Mouse (Mus musculus) hindbrain, embryonic 16.5 days (tissue): ENCODE results near the gene Fam193a. TPM values are rescaled to one million over a fixed set of nuclear protein-coding genes. Genes with fewer than 3 reads are reported as not detected.

Experiments used
- ATAC-seq: fragments of 200-750 bp; cut with Nextera tagmentation; 2 replicates; pipeline ENCODE4 v1.8.0; 2017; ENCODE audit warnings: moderate TSS enrichment, moderate library complexity
- H3K27ac ChIP-seq: fragments of 300-500 bp; sonication (generic); 2 replicates; pipeline ENCODE4 v1.5.1; 2014; ENCODE audit warnings: low read depth, mild to moderate bottlenecking, control low read depth, low read length, moderate library complexity
- H3K27me3 ChIP-seq: fragments of 300-500 bp; sonication (generic); replicated peaks from 2 replicates; pipeline ENCODE4 v1.6.1; 2014; ENCODE audit warnings: low read length; ENCODE audit not compliant: control insufficient read depth, insufficient read depth
- H3K36me3 ChIP-seq: fragments of 300-500 bp; sonication (generic); 2 replicates; pipeline ENCODE4 v1.6.1; 2014; ENCODE audit warnings: mild to moderate bottlenecking, low read length, moderate library complexity, mixed read lengths; ENCODE audit not compliant: control insufficient read depth, insufficient read depth
- H3K4me1 ChIP-seq: fragments of 300-500 bp; sonication (generic); 2 replicates; pipeline ENCODE4 v1.6.1; 2014; ENCODE audit warnings: low read depth, low read length; ENCODE audit not compliant: control insufficient read depth, insufficient read depth
- H3K4me2 ChIP-seq: fragments of 300-500 bp; sonication (generic); 2 replicates; pipeline ENCODE4 v1.6.1; 2014; ENCODE audit warnings: mild to moderate bottlenecking, low read length, control low read depth, moderate library complexity
- H3K4me3 ChIP-seq: fragments of 300-500 bp; sonication (generic); 2 replicates; pipeline ENCODE4 v1.5.1; 2014; ENCODE audit warnings: mild to moderate bottlenecking, low read length, control low read depth, moderate library complexity
- H3K9ac ChIP-seq: fragments of 300-500 bp; sonication (generic); 2 replicates; pipeline ENCODE4 v1.6.1; 2014; ENCODE audit warnings: low read depth, mild to moderate bottlenecking, control low read depth, low read length, moderate library complexity
- H3K9me3 ChIP-seq: fragments of 300-500 bp; sonication (generic); 2 replicates; pipeline ENCODE4 v1.6.1; 2014; ENCODE audit warnings: mild to moderate bottlenecking, low read length, moderate library complexity; ENCODE audit not compliant: control insufficient read depth
- WGBS: fragments of 180-500 bp; shearing (Covaris S2); extraction: QIAGEN DNeasy Blood & Tissue Kit; methylation state at CpG from one replicate; pipeline ENCODE4 v1.1.7; 2014; 5-methylcytosine and 5-hydroxymethylcytosine counted together
- polyA plus RNA-seq: library from polyadenylated mRNA; unstranded; fragments of >200 nt; fragmentation: Nextera tagmentation; extraction: Ambion mirVana; gene quantifications from 2 replicates; pipeline ENCODE4 v1.2.1, GENCODE M21; 2015

Fam193a gene
- polyA plus RNA-seq, 1 experiment from 2014 or later, result 14.8 TPM

DNA sequence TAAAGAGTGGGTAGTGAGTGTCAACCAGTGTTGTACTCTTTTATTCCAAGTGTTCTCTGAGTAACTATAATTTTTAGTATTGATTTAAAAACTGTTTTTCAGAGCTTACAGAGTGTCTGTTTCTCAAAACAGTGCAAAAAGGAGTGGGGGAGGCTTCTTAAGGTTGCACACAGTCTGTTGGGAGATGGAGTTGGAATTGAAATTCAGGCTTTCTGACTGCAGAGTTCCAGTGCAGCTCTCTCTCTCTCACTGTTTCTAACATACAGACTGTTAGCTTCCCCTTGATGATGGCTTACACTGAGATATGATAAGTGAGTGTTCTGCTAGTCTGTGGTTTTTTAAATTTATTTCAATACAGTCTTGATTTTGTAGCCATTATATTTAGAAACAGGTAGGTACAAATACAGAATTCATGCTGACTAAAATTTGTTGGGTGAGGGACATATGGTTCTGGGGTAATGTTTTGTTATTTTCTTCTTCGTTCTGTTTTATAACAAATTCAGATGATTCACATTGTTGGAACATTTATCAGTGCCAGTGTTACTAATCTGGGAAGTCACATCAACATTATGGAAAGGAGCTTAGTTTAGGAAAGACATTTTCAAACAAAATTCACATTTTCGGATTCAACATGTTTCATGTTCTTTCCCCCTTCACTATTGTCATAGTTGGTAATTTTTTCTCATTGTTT lies 26.3 kb downstream of the Fam193a start:
- no peaks in the 10 kb centered on the region for H3K27me3 ChIP-seq
- no peaks in the 10 kb centered on the region for H3K36me3 ChIP-seq
- ATAC-seq, result no peak
- no peak overlapping the region for H3K27ac ChIP-seq
- H3K4me2 ChIP-seq, result no peak overlapping the region
- WGBS, result 93% methylated on average over 2 of the region's 2 CpGs
- H3K9me3 ChIP-seq, result no peaks in the 10 kb centered on the region
- H3K4me3 ChIP-seq, result no peak overlapping the region
- H3K4me1 ChIP-seq, result no peaks in the 10 kb centered on the region; the same call in 1 of the 2 replicates
- no peak overlapping the region for H3K9ac ChIP-seq

DNA sequence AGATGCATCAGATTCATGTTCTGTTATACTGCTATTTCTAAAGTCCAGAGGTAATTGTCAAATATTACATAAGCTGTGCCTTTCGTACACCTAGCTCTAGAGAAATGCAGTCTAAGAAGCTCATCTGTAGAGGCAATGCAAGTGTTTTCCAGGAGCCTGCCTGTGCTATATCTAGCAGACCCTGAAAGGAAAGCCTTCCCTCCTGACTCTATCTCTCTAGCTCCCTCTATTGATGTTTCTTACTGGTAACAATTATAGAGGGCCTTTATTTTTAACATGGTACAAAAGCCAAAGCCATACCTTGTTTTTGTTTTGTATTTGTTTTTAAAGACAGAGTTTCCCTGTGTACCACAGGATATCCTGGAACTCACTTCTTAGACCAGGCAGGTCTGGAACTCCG lies 28.1 kb downstream of the Fam193a start:
- H3K27ac ChIP-seq, result no peak overlapping the region
- H3K27me3 ChIP-seq, result no peaks in the 10 kb centered on the region
- H3K4me1 ChIP-seq, result no peaks in the 10 kb centered on the region; the same call in 1 of the 2 replicates
- H3K9ac ChIP-seq, result no peak overlapping the region
- H3K9me3 ChIP-seq, result no peaks in the 10 kb centered on the region
- WGBS, result 97% methylated on average over 2 of the region's 2 CpGs
- ATAC-seq, result no peak
- no peak overlapping the region for H3K4me2 ChIP-seq
- H3K4me3 ChIP-seq, result no peak overlapping the region
- H3K36me3 ChIP-seq, result no peaks in the 10 kb centered on the region

DNA sequence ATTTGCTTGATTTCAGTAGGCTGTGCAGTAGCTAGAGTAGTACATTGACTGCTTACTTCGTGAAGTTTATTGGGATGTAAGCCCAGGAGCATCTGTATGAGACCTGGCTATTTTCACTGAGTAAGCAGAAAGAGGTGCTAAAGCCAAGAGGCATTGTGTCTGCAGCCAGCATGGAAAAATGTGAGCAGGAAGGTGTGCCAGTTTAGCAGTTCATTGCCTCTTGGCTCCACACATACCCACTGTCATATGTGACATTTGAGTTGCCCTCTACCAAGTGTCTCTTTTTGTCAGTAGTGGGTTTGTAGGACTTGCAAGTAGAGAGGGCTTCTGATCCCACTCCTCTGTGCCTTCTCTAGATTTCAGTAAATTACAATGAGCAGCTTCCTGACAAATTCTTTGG lies 28.6 kb downstream of the Fam193a start:
- Histone ChIP-seq H3K27ac (no peak overlapping the region), H3K9me3 (no peaks in the 10 kb centered on the region), H3K27me3 (no peaks in the 10 kb centered on the region), H3K4me3 (no peak overlapping the region), H3K4me1 (no peaks in the 10 kb centered on the region; the same call in 1 of the 2 replicates), H3K9ac (no peak overlapping the region), H3K4me2 (no peak overlapping the region), H3K36me3 (no peaks in the 10 kb centered on the region)
- WGBS, result 82% methylated on average over 1 of the region's 1 CpGs
- ATAC-seq, result no peak

DNA sequence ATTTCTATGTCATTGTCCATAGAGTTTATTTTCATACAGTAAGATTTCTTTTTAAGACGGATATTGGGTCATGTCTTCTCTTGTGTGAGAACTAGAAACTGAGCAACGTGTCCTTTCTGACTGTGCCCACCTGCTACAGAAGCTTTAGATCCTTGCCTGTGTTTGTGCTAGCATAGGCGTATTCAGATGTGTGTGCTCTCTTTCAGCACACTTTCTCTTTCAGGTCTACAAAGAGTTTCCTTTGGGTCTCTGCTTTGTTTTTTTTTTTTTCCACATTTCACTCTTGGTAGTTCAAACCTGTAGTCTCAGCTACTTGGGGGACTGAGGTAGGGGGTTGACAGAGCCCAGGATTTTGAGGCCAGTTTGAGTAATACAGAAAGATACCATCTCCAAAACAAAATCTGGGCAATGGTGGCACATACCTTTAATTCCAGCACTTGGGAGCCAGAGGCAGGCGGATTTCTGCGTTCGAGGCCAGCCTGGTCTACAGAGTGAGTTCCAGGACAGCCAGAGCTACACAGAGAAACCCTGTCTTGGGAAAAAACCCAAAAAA lies 37.7 kb downstream of the Fam193a start:
- ATAC-seq, result no peak
- 91% methylated on average over 6 of the region's 6 CpGs for WGBS
- Histone ChIP-seq H3K27me3 (no peaks in the 10 kb centered on the region), H3K4me3 (no peak overlapping the region), H3K9ac (no peak overlapping the region), H3K36me3 (no peaks in the 10 kb centered on the region; the same call in 1 of the 2 replicates), H3K4me2 (no peak overlapping the region), H3K4me1 (no peaks in the 10 kb centered on the region; the same call in 1 of the 2 replicates), H3K9me3 (no peaks in the 10 kb centered on the region), H3K27ac (no peak overlapping the region)

DNA sequence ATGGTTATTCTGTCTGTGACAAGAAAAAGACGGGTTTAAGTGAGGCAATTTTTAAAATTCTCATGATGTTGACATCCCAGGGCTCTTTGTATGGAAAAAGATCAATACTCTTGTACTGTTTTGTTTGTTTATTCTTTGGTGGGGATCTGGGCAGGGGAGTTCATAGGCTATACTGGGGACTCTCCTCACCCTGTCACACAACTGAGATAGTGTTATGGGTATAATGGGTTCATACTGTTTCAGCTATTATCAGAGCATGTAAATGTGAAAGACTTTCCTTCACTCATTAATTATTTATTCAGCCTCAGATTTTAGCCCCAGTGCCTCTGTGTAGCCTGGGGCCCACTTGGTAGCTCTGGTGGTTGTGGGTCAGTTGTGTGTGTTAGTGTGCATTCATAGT lies 39.3 kb downstream of the Fam193a start:
- no peaks in the 10 kb centered on the region; the same call in 1 of the 2 replicates for H3K36me3 ChIP-seq
- no peak overlapping the region for H3K4me2 ChIP-seq
- 78% methylated on average over 1 of the region's 1 CpGs for WGBS
- no peaks in the 10 kb centered on the region; the same call in 1 of the 2 replicates for H3K4me1 ChIP-seq
- no peaks in the 10 kb centered on the region for H3K9me3 ChIP-seq
- no peaks in the 10 kb centered on the region for H3K27me3 ChIP-seq
- H3K4me3 ChIP-seq, result no peak overlapping the region
- ATAC-seq, result no peak
- H3K9ac ChIP-seq, result no peak overlapping the region
- H3K27ac ChIP-seq, result no peak overlapping the region

DNA sequence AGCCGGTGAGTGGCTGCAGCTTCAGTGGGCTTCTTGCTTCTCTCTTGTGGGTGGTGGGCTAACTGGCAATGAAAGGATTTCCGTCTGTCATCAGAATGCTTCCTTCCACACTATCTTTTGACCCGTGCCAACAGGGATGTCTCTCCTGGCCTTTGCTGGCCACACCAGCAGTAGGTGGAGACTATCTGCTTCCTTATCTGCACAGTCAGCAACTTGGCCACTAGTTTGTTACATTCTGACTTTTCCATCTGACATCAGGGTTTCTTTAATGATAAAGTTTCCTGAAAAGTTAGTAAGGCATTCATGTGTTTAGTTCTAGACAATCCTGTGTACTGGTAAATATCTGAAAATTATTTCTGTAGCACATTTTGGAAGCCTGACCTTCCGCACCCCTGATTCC lies 41.1 kb downstream of the Fam193a start:
- Histone ChIP-seq H3K4me2 (no peak overlapping the region), H3K36me3 (no peaks in the 10 kb centered on the region; the same call in 1 of the 2 replicates), H3K27ac (no peak overlapping the region), H3K27me3 (no peaks in the 10 kb centered on the region), H3K9me3 (no peaks in the 10 kb centered on the region), H3K4me3 (no peak overlapping the region), H3K4me1 (no peaks in the 10 kb centered on the region; the same call in 1 of the 2 replicates), H3K9ac (no peak overlapping the region)
- ATAC-seq, result no peak
- 85% methylated on average over 4 of the region's 4 CpGs for WGBS

DNA sequence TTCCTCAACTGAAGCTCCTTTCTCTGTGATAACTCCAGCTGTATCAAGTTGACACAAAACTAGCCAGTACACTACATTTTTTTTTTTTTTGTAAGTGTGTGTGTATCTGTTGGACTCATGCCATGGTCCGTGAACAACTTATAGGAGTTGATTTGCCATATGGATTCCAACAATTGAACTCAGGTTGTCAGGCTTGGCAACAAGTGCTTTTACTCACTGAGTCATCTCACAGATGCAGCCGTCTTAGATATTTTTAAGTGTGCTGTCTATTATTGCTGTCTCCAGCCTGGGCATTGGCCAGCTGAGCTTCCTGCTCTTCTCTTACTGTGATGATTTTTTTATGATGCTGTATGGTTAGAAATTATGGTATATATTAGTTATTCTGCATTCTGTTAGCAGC lies 44.2 kb downstream of the Fam193a start:
- WGBS, result 82% methylated on average over 2 of the region's 2 CpGs
- Histone ChIP-seq H3K4me2 (no peak overlapping the region), H3K9me3 (no peaks in the 10 kb centered on the region), H3K36me3 (no peaks in the 10 kb centered on the region; the same call in 1 of the 2 replicates), H3K4me3 (no peak overlapping the region), H3K4me1 (no peaks in the 10 kb centered on the region; the same call in 1 of the 2 replicates), H3K27me3 (no peaks in the 10 kb centered on the region), H3K9ac (no peak overlapping the region), H3K27ac (no peak overlapping the region)
- no peak for ATAC-seq

DNA sequence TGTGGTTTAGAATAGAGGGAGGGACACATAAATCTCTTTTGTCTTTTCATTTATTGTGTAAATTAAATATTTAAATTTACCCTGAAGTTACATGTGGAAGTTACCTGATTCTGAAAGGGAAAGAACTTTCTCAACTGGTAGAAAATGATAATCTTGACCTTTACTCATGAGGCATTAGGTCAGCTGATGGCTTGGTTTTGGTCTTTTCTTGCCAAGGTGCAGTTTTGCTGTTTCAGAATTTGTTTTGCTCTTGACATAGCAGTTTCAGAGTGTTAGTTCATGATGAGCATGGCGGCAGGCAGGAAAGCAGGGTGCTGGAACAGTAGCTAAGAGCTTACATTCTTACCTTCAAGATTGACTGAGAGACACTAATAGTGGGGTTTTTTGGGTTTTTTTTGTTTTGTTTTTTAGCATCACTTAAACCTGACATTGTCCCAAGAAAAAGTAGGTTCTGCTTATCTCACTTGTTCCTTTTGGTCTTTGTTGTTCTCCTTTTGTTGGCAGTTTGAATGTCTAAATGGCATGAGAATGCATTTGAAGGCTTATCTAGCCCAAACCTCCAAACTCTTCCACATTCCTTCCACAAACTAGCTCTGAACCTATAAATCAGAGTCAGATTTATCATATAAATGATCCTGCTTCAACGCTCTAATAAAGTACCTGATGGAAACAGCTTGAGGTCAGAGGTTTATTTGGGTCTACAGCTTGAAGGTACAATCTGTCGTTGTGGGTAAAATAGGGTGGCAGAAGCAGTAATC lies 47.7 kb downstream of the Fam193a start:
- H3K27ac ChIP-seq, result no peak overlapping the region
- 90% methylated on average over 3 of the region's 3 CpGs for WGBS

DNA sequence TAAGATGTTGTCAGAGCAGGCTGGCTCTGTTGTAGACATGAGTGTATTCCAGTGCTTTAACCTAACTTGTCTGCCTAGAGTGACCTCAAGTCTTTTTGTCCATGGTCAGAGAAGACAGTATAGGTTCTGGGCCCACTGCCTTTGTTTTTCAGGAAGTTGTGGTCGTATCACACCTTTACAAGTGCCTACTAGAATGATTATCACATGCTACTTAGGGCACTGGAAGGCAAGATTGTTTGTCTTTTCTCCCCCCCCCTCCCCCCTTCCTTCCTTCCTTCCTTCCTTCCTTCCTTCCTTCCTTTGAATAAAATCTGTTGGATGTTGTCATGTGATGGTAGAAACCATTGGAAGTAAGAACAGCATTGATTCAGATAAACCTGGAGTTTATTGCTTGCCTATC lies 49.5 kb downstream of the Fam193a start:
- Histone ChIP-seq H3K4me1 (no peaks in the 10 kb centered on the region), H3K9ac (no peak overlapping the region), H3K36me3 (0 out of 2 replicates have a peak, but pooled peaks cover 5% of the 10 kb centered on the region), H3K27me3 (no peaks in the 10 kb centered on the region), H3K4me2 (no peak overlapping the region), H3K9me3 (no peaks in the 10 kb centered on the region), H3K4me3 (no peak overlapping the region), H3K27ac (no peak overlapping the region)
- no peak for ATAC-seq
- 95% methylated on average over 1 of the region's 1 CpGs for WGBS

More for the DNA sequence above, 47.7 kb downstream of the Fam193a start:
- Histone ChIP-seq H3K4me1 (no peaks in the 10 kb centered on the region), H3K9ac (no peak overlapping the region), H3K4me2 (no peak overlapping the region), H3K27me3 (no peaks in the 10 kb centered on the region), H3K9me3 (no peaks in the 10 kb centered on the region), H3K36me3 (peaks cover 5% of the 10 kb centered on the region; the same call in 1 of the 2 replicates), H3K4me3 (no peak overlapping the region)
- ATAC-seq, result no peak
